Mouse (Mus musculus) spleen, adult 2 months (tissue): ENCODE results near the gene Pik3cg.

Experiments
- CTCF ChIP-seq: fragments of 200-500 bp; IDR thresholded peaks from 2 replicates; pipeline ENCODE4 v1.5.1; 2011; ENCODE audit warnings: mild to moderate bottlenecking, inconsistent platforms; ENCODE audit not compliant: insufficient read depth, insufficient read length, insufficient replicate concordance; ENCODE audit errors: extremely low read depth
- POLR2A ChIP-seq: fragments of 200-500 bp; IDR thresholded peaks from 2 replicates; pipeline ENCODE4 v1.6.1; 2011; ENCODE audit warnings: low read depth, low read length, inconsistent platforms

- TF ChIP-seq CTCF (no peak), POLR2A (no peak)
These were observed 10.4 kb downstream of the Pik3cg start for GRCm38 (mm10) chr12:32198025-32198424.
